Mouse (Mus musculus): Measurements from ENCODE around the gene Tbx6. TPM values are rescaled to one million over a fixed set of nuclear protein-coding genes. Genes with fewer than 3 reads are reported as not detected.
A peak's percentile ranks its signal among the peaks of the same experiment; 100 is the strongest.

Tbx6 gene
- total RNA-seq, 2 experiments from 2014 or later = 0.99 to 1.0 TPM

DNA sequence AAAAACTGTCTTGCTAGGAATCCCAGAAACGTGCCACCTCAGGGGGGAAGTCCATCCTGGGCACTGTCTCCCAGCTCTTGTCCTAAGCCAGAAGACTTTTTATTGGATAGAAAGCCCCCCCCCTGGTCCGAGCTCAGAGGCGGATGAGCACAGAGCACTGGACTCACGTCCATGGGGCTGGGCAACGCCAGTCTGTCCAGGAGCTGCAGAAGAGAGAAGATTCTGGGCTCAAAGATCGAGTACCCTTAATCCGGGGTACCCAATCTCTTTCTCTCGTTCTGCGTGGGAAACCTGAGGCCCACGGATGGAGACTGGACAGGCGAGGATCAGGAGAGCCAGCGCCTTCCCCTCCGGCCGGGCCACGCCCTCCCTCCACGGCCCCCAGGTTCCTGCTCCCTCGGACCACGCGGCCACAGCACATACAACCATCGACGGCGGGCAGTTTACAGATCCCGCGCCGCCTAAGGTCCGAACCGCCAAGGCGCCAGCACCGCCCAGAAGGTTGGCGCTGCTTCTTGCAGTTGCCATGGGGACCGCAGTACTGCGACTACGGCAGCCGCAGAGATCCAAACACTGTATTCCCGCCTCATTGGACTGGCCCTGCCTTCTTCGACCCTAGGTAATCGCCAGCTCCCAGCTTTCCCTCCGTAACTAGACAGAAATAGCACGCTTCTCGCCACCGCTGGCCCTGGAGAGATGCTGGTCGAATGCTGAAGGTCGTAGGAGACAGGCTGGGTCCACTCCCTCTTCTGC is 27.6 kb downstream of the Tbx6 start:
- ATAC-seq (ENCODE audit: poor library complexity, severe bottlenecking) = peak; percentile 93

DNA sequence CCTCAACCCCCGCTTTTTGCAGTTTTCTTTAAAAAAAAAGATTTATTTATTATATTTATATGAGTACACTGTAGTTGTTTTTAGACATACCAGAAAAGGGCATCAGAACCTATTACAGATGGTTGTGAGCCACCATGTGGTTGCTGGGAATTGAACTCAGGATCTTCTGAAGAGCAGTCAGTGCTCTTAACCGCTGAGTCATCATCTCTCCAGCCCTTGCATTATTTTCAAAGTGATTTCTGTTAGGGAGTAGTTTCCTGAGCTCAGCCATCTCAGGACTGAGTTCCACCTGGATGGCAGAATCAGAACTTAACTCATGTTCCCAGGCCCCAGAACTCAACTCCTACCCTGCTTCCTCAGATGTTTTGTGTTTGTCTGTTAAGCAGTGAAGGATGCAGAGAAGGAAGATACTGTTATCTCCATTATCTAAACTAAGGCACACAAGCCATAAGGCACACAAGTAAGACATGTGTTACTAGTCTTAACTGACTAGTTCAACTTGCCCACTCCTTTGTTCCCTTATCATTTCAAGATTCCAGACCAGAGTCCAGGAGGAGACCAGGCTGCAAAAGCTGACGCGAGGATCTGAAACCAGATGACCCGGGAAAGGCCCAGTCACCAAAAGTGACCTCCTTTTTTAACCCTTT is 28.6 kb downstream of the Tbx6 start:
- ATAC-seq (ENCODE audit: poor library complexity, severe bottlenecking) = no peak

- ATAC-seq (ENCODE audit: poor library complexity, severe bottlenecking) = no peak
Measured at GRCm38 (mm10) chr7:126815726-126816222, 34.5 kb downstream of the Tbx6 start.

DNA sequence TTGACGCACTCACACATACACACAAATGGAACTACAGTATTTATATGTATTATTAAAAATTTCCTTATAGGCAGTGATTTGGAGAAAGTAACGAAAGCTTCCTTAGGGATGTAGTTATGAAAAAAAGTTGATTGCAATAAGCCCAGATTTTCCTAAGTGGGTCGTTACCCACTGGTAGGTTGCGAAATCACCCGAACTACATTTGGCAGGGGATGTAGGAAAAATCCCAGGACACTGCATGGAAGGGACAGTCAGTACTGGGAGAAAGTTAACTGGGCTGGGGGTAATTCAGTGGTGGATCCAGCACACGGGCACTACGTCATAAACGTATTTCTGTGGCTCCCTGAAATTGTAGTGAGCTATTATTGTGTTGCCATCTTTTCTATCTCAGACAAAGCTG is 35.2 kb downstream of the Tbx6 start:
- no peak for ATAC-seq (ENCODE audit: poor library complexity, severe bottlenecking)

DNA sequence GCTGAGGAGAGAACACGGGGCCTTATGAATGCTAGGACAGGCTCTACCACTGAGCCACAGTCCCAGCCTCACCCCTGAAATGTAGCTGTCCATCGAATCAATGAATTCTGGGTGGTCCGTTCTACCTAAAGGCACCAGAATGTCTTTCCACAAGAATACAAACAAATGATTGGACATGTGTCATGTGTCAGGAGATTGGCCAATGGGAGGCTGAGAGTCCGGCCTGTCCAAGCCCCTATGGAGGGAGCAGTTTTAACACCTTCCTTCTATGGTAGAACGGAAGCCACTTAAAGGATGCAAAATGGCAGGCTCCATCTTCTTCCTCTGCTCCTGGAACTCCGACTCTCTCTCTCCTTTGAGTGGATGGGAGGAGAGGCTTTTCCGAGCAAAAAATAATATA is 36.3 kb downstream of the Tbx6 start:
- no peak for ATAC-seq (ENCODE audit: poor library complexity, severe bottlenecking)

GRCm38 (mm10) chr7:126818818-126819217 is 37.5 kb downstream of the Tbx6 start:
- no peak for ATAC-seq (ENCODE audit: poor library complexity, severe bottlenecking)

DNA sequence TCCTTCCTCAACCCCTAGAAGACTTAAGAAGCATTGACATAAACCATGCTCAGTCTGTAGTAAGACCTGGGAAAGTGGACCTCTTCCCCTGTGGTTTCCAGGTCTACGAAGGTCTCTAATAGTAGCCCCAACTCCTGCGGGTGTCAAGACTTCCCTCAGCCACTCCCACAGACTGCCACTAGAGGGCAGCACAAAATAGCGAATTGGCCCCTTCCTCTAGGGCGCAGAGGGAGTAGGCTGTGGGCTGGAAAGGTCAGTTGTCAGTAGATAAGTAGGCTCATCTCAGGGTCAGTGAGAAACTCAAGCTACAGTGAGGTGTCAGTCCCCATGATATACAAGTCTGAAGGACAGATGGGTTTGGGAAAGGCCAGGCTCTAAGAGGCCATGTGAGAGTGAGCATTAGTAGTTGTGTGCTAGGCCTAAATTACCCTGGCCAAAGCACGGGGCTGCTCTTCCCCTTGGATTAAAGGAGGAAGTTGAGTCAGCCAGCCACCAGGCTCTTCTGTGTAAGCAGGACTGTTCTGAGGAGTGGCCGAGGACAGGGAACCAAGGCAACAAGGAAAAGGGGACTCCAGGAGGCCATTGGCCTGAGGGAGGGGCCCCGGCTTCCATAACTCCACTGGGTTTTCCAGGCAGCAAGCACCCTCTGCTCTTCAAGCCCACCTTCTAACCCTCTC is 40.7 kb downstream of the Tbx6 start:
- ATAC-seq (ENCODE audit: poor library complexity, severe bottlenecking) = peak; percentile 91

DNA sequence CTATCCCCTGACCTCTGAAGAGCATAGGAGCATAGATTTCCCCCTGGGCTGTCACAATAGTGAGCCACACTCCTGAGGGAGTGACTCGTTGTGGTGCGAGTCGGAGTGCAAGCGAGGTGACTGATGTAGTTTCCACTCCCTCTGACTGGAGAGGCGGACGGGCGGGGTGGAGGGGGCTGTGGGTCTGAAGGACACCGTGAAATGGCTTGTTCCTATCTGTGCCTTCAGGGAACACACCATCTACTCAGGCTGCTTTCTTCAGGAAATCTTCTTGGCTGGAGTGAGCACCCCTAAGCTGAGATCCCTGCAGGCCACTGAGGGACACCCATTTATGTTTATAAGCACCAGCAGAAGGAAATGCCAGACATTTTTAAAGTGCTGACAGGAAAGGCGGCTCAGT is 41.5 kb downstream of the Tbx6 start:
- ATAC-seq (ENCODE audit: poor library complexity, severe bottlenecking) = no peak

GRCm38 (mm10) chr7:126823202-126823711 is 42.0 kb downstream of the Tbx6 start:
- ATAC-seq (ENCODE audit: poor library complexity, severe bottlenecking) = no peak

DNA sequence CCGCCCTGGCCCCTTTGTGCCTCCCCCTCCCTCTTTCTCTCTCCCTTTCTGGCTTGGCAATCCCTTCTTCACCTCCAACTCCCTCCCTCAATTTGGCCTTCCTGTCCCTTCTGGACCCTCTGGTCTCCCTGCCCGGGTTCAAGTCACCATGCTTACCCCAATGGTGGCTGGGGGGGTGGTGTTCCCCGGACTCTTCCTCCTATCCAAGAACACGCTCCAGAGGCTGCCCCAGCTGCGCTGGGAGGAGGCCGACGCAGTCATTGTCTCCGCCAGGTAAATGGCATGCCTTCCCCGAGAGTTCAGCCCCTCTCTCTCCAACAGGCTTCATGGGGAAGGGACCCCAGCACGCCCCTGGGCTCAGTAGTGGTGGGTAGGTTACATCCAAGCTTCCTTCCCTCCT is 42.7 kb downstream of the Tbx6 start:
- no peak for ATAC-seq (ENCODE audit: poor library complexity, severe bottlenecking)

DNA sequence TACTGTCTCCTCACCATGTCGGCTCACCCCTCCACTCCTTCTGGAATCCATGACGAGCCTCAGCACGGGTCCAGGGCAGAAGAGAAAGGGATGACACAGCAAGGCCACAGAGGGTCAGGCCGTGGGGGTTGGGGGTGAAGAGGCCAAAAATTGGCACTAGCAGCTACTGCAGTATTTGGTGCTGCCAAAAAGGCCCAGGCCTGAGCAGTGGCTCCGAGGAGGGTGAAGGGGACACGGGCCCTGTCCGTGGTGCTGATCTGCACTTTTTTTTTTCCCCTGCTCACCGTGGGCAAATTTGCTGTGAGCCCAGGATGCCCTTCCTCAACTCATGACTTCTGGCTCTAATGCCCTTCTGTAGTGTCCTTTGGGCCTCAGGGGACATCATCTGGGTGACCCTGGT is 44.1 kb downstream of the Tbx6 start:
- ATAC-seq (ENCODE audit: poor library complexity, severe bottlenecking) = no peak

GRCm38 (mm10) chr7:126825952-126826351 is 44.7 kb downstream of the Tbx6 start:
- no peak for ATAC-seq (ENCODE audit: poor library complexity, severe bottlenecking)

DNA sequence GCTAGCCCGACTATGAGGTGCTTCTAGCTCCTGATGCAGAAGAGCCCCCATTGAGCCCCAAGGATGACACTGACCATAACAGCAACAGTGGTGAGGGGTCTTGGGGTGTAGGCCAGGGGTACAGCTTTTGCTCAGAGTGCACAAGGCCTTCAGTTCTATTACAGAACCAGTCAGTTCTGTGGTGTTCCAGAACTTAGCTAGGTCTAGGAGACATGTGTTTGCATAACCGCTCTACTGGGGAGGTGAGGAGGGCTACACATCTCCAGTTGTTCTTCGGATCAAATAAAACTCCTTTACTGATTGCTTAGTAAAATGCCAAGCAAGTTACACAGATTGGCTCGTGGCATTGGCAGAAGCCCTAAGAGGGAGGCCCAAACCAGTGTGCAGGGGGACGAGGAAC is 50.3 kb downstream of the Tbx6 start, which contains the start of gene 4930451I11Rik:
TSS of gene 4930451I11Rik (minus strand) at position 101 of the 400 bp plus-strand sequence.
- no peak for ATAC-seq (ENCODE audit: poor library complexity, severe bottlenecking)

- ATAC-seq (ENCODE audit: poor library complexity, severe bottlenecking) = peak; percentile 98
Measured at GRCm38 (mm10) chr7:126832036-126832598, 50.8 kb downstream of the Tbx6 start.

DNA sequence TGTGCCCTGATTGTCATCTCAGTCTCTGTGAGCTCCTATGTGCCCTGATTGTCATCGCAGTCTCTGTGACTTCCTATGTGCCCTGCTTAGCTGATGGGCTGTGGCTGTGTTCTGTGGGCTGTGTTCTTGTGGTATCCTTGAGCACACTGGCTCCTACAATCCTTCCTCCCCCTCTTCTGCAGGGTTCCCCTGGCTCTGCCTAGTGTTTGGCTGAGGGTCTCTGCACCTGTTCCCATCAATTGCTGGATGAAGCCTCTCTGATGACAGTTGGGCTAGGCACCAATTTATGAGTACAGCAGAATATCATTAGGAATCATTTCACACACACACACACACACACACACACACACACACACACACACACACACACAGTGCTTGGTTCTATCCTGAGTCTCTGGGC is 52.0 kb downstream of the Tbx6 start:
- ATAC-seq (ENCODE audit: poor library complexity, severe bottlenecking) = no peak

Other genes with a start within 250 kb of the Tbx6 start
Only the 30 nearest of the 32 such genes appear.
- gene Eif3c, start 215.1 kb upstream of the Tbx6 start, total RNA-seq (2015) = 110 and 121 TPM in 2 replicates
- gene Eif3c, start 215.1 kb upstream of the Tbx6 start, total RNA-seq (2017) = 131 and 143 TPM in 2 replicates
- 27.6 and 30.3 TPM in 2 replicates for gene Apobr, start 196.5 kb upstream of the Tbx6 start, total RNA-seq (2015)
- gene Apobr, start 196.5 kb upstream of the Tbx6 start, total RNA-seq (2017) = 98.7 and 99.5 TPM in 2 replicates
- gene Cln3, start 195.7 kb upstream of the Tbx6 start, total RNA-seq (2015) = 106 and 118 TPM in 2 replicates
- gene Cln3, start 195.7 kb upstream of the Tbx6 start, total RNA-seq (2017) = 59.5 and 77.8 TPM in 2 replicates
- gene Il27, start 186.5 kb upstream of the Tbx6 start, total RNA-seq (2015) = 2.5 and 2.9 TPM in 2 replicates
- 3.0 and 4.8 TPM in 2 replicates for gene Il27, start 186.5 kb upstream of the Tbx6 start, total RNA-seq (2017)
- 54.7 and 61.4 TPM in 2 replicates for gene Nupr1, start 150.6 kb upstream of the Tbx6 start, total RNA-seq (2015)
- 108 and 126 TPM in 2 replicates for gene Nupr1, start 150.6 kb upstream of the Tbx6 start, total RNA-seq (2017)
- 42.1 and 55.6 TPM in 2 replicates for gene Sgf29, start 132.2 kb upstream of the Tbx6 start, total RNA-seq (2015)
- 27.3 and 35.5 TPM in 2 replicates for gene Sgf29, start 132.2 kb upstream of the Tbx6 start, total RNA-seq (2017)
- 4.8 and 6.6 TPM in 2 replicates for gene Sult1a1, start 105.1 kb upstream of the Tbx6 start, total RNA-seq (2015)
- gene Sult1a1, start 105.1 kb upstream of the Tbx6 start, total RNA-seq (2017) = 6.6 and 6.9 TPM in 2 replicates
- gene Bola2, start 86.1 kb upstream of the Tbx6 start, total RNA-seq (2015) = 49.8 and 60.5 TPM in 2 replicates
- 106 and 161 TPM in 2 replicates for gene Bola2, start 86.1 kb upstream of the Tbx6 start, total RNA-seq (2017)
- 4.1 and 6.0 TPM in 2 replicates for gene Slx1b, start 85.7 kb upstream of the Tbx6 start, total RNA-seq (2015)
- gene Slx1b, start 85.7 kb upstream of the Tbx6 start, total RNA-seq (2017) = 4.7 and 5.9 TPM in 2 replicates
- 1,020 and 1,059 TPM in 2 replicates for gene Coro1a, start 73.7 kb upstream of the Tbx6 start, total RNA-seq (2015)
- 1,317 and 1,554 TPM in 2 replicates for gene Coro1a, start 73.7 kb upstream of the Tbx6 start, total RNA-seq (2017)
- 173 and 177 TPM in 2 replicates for gene Mapk3, start 21.9 kb upstream of the Tbx6 start, total RNA-seq (2015)
- 88.3 and 91.1 TPM in 2 replicates for gene Mapk3, start 21.9 kb upstream of the Tbx6 start, total RNA-seq (2017)
- 26.8 and 37.3 TPM in 2 replicates for gene Gdpd3, start 15.1 kb upstream of the Tbx6 start, total RNA-seq (2015)
- gene Gdpd3, start 15.1 kb upstream of the Tbx6 start, total RNA-seq (2017) = 57.9 and 71.4 TPM in 2 replicates
- 196 and 200 TPM in 2 replicates for gene Ypel3, start 4.5 kb upstream of the Tbx6 start, total RNA-seq (2015)
- 91.7 and 117 TPM in 2 replicates for gene Ypel3, start 4.5 kb upstream of the Tbx6 start, total RNA-seq (2017)
- 186 and 196 TPM in 2 replicates for gene Ppp4c, start 11.0 kb downstream of the Tbx6 start, total RNA-seq (2015)
- gene Ppp4c, start 11.0 kb downstream of the Tbx6 start, total RNA-seq (2017) = 139 and 154 TPM in 2 replicates
- gene Fam57b, start 16.2 kb downstream of the Tbx6 start, total RNA-seq (2015) = not detected in 2 replicates
- not detected in 2 replicates for gene Fam57b, start 16.2 kb downstream of the Tbx6 start, total RNA-seq (2017)
- gene 4930451I11Rik, start 50.2 kb downstream of the Tbx6 start, total RNA-seq (2015) = not detected in 2 replicates
- gene 4930451I11Rik, start 50.2 kb downstream of the Tbx6 start, total RNA-seq (2017) = not detected in 2 replicates
- not detected in 2 replicates for gene Doc2a, start 65.9 kb downstream of the Tbx6 start, total RNA-seq (2015)
- not detected in 2 replicates for gene Doc2a, start 65.9 kb downstream of the Tbx6 start, total RNA-seq (2017)
- 14.6 and 22.0 TPM in 2 replicates for gene Hirip3, start 80.5 kb downstream of the Tbx6 start, total RNA-seq (2015)
- gene Hirip3, start 80.5 kb downstream of the Tbx6 start, total RNA-seq (2017) = 147 and 164 TPM in 2 replicates
- 42.5 and 51.5 TPM in 2 replicates for gene Ino80e, start 80.9 kb downstream of the Tbx6 start, total RNA-seq (2015)
- gene Ino80e, start 80.9 kb downstream of the Tbx6 start, total RNA-seq (2017) = 21.3 and 46.4 TPM in 2 replicates
- 14.3 and 19.0 TPM in 2 replicates for gene Taok2, start 103.2 kb downstream of the Tbx6 start, total RNA-seq (2015)
- 26.8 and 32.0 TPM in 2 replicates for gene Taok2, start 103.2 kb downstream of the Tbx6 start, total RNA-seq (2017)
- gene Tmem219, start 141.4 kb downstream of the Tbx6 start, total RNA-seq (2015) = 47.9 and 50.9 TPM in 2 replicates
- gene Tmem219, start 141.4 kb downstream of the Tbx6 start, total RNA-seq (2017) = 44.9 and 45.5 TPM in 2 replicates
- gene Kctd13, start 147.4 kb downstream of the Tbx6 start, total RNA-seq (2015) = 7.3 and 12.0 TPM in 2 replicates
- gene Kctd13, start 147.4 kb downstream of the Tbx6 start, total RNA-seq (2017) = 10.9 and 19.0 TPM in 2 replicates
- not detected in 2 replicates for gene Asphd1, start 168.1 kb downstream of the Tbx6 start, total RNA-seq (2015)
- gene Asphd1, start 168.1 kb downstream of the Tbx6 start, total RNA-seq (2017) = not detected in 2 replicates
- gene Sez6l2, start 169.1 kb downstream of the Tbx6 start, total RNA-seq (2015) = 2.9 TPM in 1 of 2 replicates, not detected in the other
- gene Sez6l2, start 169.1 kb downstream of the Tbx6 start, total RNA-seq (2017) = 0.16 and 0.33 TPM in 2 replicates
- 46.1 and 48.5 TPM in 2 replicates for gene Cdipt, start 194.4 kb downstream of the Tbx6 start, total RNA-seq (2015)
- 49.4 and 56.7 TPM in 2 replicates for gene Cdipt, start 194.4 kb downstream of the Tbx6 start, total RNA-seq (2017)
- gene Cdiptos, start 194.6 kb downstream of the Tbx6 start, total RNA-seq (2015) = 4.9 and 6.6 TPM in 2 replicates
- gene Cdiptos, start 194.6 kb downstream of the Tbx6 start, total RNA-seq (2017) = 0.73 and 3.3 TPM in 2 replicates
- 5.6 and 6.0 TPM in 2 replicates for gene Mvp, start 233.1 kb downstream of the Tbx6 start, total RNA-seq (2015)
- 48.1 and 50.6 TPM in 2 replicates for gene Mvp, start 233.1 kb downstream of the Tbx6 start, total RNA-seq (2017)
- 0.54 and 1.6 TPM in 2 replicates for gene Pagr1b, start 235.0 kb downstream of the Tbx6 start, total RNA-seq (2015)
- gene Pagr1b, start 235.0 kb downstream of the Tbx6 start, total RNA-seq (2017) = not detected in 2 replicates
- gene Pagr1a, start 235.9 kb downstream of the Tbx6 start, total RNA-seq (2015) = 40.7 and 62.5 TPM in 2 replicates
- gene Pagr1a, start 235.9 kb downstream of the Tbx6 start, total RNA-seq (2017) = 25.5 and 67.0 TPM in 2 replicates
- gene Gm42742, start 239.6 kb downstream of the Tbx6 start, total RNA-seq (2015) = 15.4 TPM in 1 of 2 replicates, not detected in the other
- gene Gm42742, start 239.6 kb downstream of the Tbx6 start, total RNA-seq (2017) = 45.4 TPM in 1 of 2 replicates, not detected in the other

All from megakaryocyte, adult 5-6 weeks (primary cell).